Mouse (Mus musculus) MEL (cell line): ENCODE results near the gene Atxn7l1. TPM values are rescaled to one million over a fixed set of nuclear protein-coding genes. Genes with fewer than 3 reads are reported as not detected.

ENCODE experiments used
- DNase-seq: peaks from one replicate; pipeline ENCODE4 v3.0.0; 2011; ENCODE audit warnings: low read depth, low spot score
- H3K27ac ChIP-seq: 2 replicates; pipeline ENCODE4 v1.5.1; 2012; ENCODE audit warnings: low read depth, mild to moderate bottlenecking, control low read depth, low read length, moderate library complexity; ENCODE audit not compliant: control insufficient read depth
- H3K27me3 ChIP-seq, 2 experiments: fragments of 150-350 bp in 1 of 2; sonication (generic) in 1 of 2; 2 replicates each; pipeline ENCODE4 v1.6.1; 2012; ENCODE audit warnings: low read length in 2 of 2, mild to moderate bottlenecking in 2 of 2, improper control_type of control experiment in 1 of 2, moderate library complexity in 1 of 2; ENCODE audit not compliant: insufficient read depth in 2 of 2, control insufficient read depth in 1 of 2
- H3K36me3 ChIP-seq, 2 experiments: 2 replicates each; pipeline ENCODE4 v1.6.1; 2012 to 2014; ENCODE audit warnings: low read length in 2 of 2, improper control_type of control experiment in 1 of 2, inconsistent platforms in 1 of 2, mild to moderate bottlenecking in 1 of 2; ENCODE audit not compliant: insufficient read depth in 2 of 2, control insufficient read depth in 1 of 2
- H3K4me1 ChIP-seq, 2 experiments: fragments of 150-350 bp in 1 of 2; sonication (generic) in 1 of 2; 2 replicates each; pipeline ENCODE4 v1.6.1; 2012; ENCODE audit warnings: low read length in 2 of 2, improper control_type of control experiment in 1 of 2, mild to moderate bottlenecking in 1 of 2; ENCODE audit not compliant: insufficient read depth in 2 of 2, control insufficient read depth in 1 of 2
- H3K4me3 ChIP-seq, 2 experiments: fragments of 150-350 bp in 1 of 2; sonication (generic) in 1 of 2; 2 replicates each; pipeline ENCODE4 v1.5.1; 2012; ENCODE audit warnings: low read depth in 2 of 2, low read length in 2 of 2, mild to moderate bottlenecking in 2 of 2, moderate library complexity in 2 of 2, control low read depth in 1 of 2, improper control_type of control experiment in 1 of 2; ENCODE audit not compliant: control insufficient read depth in 1 of 2, insufficient read depth in 1 of 2
- H3K79me2 ChIP-seq: 2 replicates; pipeline ENCODE4 v1.6.1; 2012; ENCODE audit warnings: mild to moderate bottlenecking, low read length, moderate library complexity; ENCODE audit not compliant: control insufficient read depth, poor library complexity, insufficient read depth
- H3K9ac ChIP-seq: 2 replicates; pipeline ENCODE4 v1.6.1; 2012; ENCODE audit warnings: low read depth, mild to moderate bottlenecking, control low read depth, low read length, moderate library complexity; ENCODE audit not compliant: control insufficient read depth, poor library complexity, severe bottlenecking
- H3K9me3 ChIP-seq: fragments of 150-350 bp; sonication (generic); replicated peaks from 2 replicates; pipeline ENCODE4 v1.6.1; 2012; ENCODE audit warnings: mild to moderate bottlenecking, low read length, improper control_type of control experiment, moderate library complexity; ENCODE audit not compliant: insufficient read depth
- BHLHE40 ChIP-seq: IDR thresholded peaks from 2 replicates; pipeline ENCODE4 v1.6.1; 2012; ENCODE audit warnings: low read depth, mild to moderate bottlenecking, inconsistent platforms, low read length, improper control_type of control experiment, borderline replicate concordance
- CHD1 ChIP-seq: IDR thresholded peaks from 2 replicates; pipeline ENCODE4 v1.6.1; 2012; ENCODE audit warnings: low read depth, mild to moderate bottlenecking, inconsistent platforms, low read length, improper control_type of control experiment
- ELF1 ChIP-seq: IDR thresholded peaks from 2 replicates; pipeline ENCODE4 v1.6.1; 2014; ENCODE audit warnings: low read depth, mild to moderate bottlenecking, inconsistent platforms, low read length, improper control_type of control experiment, moderate library complexity
- ETS1 ChIP-seq: IDR thresholded peaks from 2 replicates; pipeline ENCODE4 v1.6.1; 2012; ENCODE audit warnings: low read depth, mild to moderate bottlenecking, inconsistent platforms, low read length, improper control_type of control experiment, moderate library complexity
- GATA1 ChIP-seq: IDR thresholded peaks from 2 replicates; pipeline ENCODE4 v1.6.1; 2011; ENCODE audit warnings: low read depth, low read length, improper control_type of control experiment
- JUND ChIP-seq: IDR thresholded peaks from 2 replicates; pipeline ENCODE4 v1.6.1; 2011; ENCODE audit warnings: low read depth, mild to moderate bottlenecking, improper control_type of control experiment, low read length
- MAFK ChIP-seq: IDR thresholded peaks from 2 replicates; pipeline ENCODE4 v1.6.1; 2011; ENCODE audit warnings: low read depth, mild to moderate bottlenecking, low read length, improper control_type of control experiment, borderline replicate concordance
- MAX ChIP-seq: IDR thresholded peaks from 2 replicates; pipeline ENCODE4 v1.6.1; 2011; ENCODE audit warnings: low read length, improper control_type of control experiment
- MAZ ChIP-seq: IDR thresholded peaks from 2 replicates; pipeline ENCODE4 v1.6.1; 2012; ENCODE audit warnings: low read depth, mild to moderate bottlenecking, inconsistent platforms, low read length, improper control_type of control experiment
- MEF2A ChIP-seq: IDR thresholded peaks from 2 replicates; pipeline ENCODE4 v1.6.1; 2014; ENCODE audit warnings: low read depth, mild to moderate bottlenecking, inconsistent platforms, low read length, improper control_type of control experiment; ENCODE audit not compliant: poor library complexity, insufficient replicate concordance, severe bottlenecking; ENCODE audit errors: extremely low read depth
- NELFE ChIP-seq: IDR thresholded peaks from 2 replicates; pipeline ENCODE4 v1.6.1; 2011; ENCODE audit warnings: low read depth, low read length, improper control_type of control experiment
- NRF1 ChIP-seq: IDR thresholded peaks from 2 replicates; pipeline ENCODE4 v1.6.1; 2014; ENCODE audit warnings: low read depth, mild to moderate bottlenecking, inconsistent platforms, low read length, improper control_type of control experiment, moderate library complexity; ENCODE audit not compliant: poor library complexity, insufficient read depth, severe bottlenecking
- POLR2AphosphoS2 ChIP-seq: IDR thresholded peaks from 2 replicates; pipeline ENCODE4 v1.6.1; 2011; ENCODE audit warnings: low read length, improper control_type of control experiment
- POLR2AphosphoS5 ChIP-seq: IDR thresholded peaks from 2 replicates; pipeline ENCODE4 v1.6.1; 2012; ENCODE audit warnings: low read depth, borderline replicate concordance, mild to moderate bottlenecking, inconsistent platforms, low read length, moderate library complexity, mixed read lengths
- RAD21 ChIP-seq: IDR thresholded peaks from 2 replicates; pipeline ENCODE4 v1.6.1; 2011; ENCODE audit warnings: mild to moderate bottlenecking, low read depth, low read length, improper control_type of control experiment
- RCOR1 ChIP-seq: IDR thresholded peaks from 2 replicates; pipeline ENCODE4 v1.6.1; 2012; ENCODE audit warnings: low read depth, mild to moderate bottlenecking, inconsistent platforms, low read length, improper control_type of control experiment
- SIN3A ChIP-seq: IDR thresholded peaks from 2 replicates; pipeline ENCODE4 v1.6.1; 2012; ENCODE audit warnings: low read length, improper control_type of control experiment, inconsistent platforms
- TCF12 ChIP-seq: IDR thresholded peaks from 2 replicates; pipeline ENCODE4 v1.6.1; 2014; ENCODE audit warnings: low read depth, mild to moderate bottlenecking, inconsistent platforms, low read length, improper control_type of control experiment, moderate library complexity
- ZKSCAN1 ChIP-seq: IDR thresholded peaks from 2 replicates; pipeline ENCODE4 v1.6.1; 2012; ENCODE audit warnings: low read depth, mild to moderate bottlenecking, inconsistent platforms, low read length, improper control_type of control experiment, moderate library complexity
- ZMIZ1 ChIP-seq: IDR thresholded peaks from 2 replicates; pipeline ENCODE4 v1.6.1; 2012; ENCODE audit warnings: low read depth, mild to moderate bottlenecking, inconsistent platforms, low read length, improper control_type of control experiment, moderate library complexity
- polyA plus RNA-seq, 2 experiments: library from polyadenylated mRNA; stranded (reverse) in 1 of 2; unstranded in 1 of 2; fragments of >175 nt in 1 of 2; fragments of >200 nt in 1 of 2; gene quantifications; 2 replicates each; pipeline versions ENCODE4 v1.2.1 to v1.2.4; 2012; ENCODE audit warnings: low replicate concordance in 2 of 2, low read depth in 1 of 2; ENCODE audit not compliant: insufficient read length in 2 of 2, insufficient read depth in 1 of 2, missing spikeins in 1 of 2
- total RNA-seq: library from RNA; depleted of rRNA; stranded (reverse); fragments of 300-350 nt; gene quantifications from 2 replicates; pipeline ENCODE4 v1.2.3, GENCODE M21; 2012

Gene Atxn7l1
- total and polyA plus RNA-seq, 3 experiments, result 11.6 to 50.3 TPM; not detected in 1

DNA sequence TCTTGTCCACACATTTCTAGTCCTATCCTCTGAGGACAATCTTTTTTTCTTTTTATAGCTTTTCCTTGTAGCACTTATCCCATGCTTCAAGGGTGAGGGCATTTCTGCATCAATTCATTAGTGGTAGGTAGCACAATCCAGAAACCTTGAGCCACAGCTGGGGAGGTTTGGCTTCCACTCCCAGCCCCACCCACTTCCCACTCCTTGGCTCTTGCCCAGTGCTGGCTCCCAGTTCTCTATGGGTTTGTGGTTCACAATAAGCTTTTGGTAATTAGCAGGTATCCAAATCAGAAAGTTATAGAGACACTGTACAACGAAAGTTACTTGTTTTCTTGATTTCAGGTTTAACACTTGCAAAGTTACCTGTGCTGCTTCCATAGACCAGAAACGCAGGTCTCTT lies 38.8 kb downstream of the Atxn7l1 start:
- peaks cover 0 to 24% of the 10 kb centered on the region in 2 experiments; a peak in 2 of 4 replicates for H3K36me3 ChIP-seq
- H3K27ac ChIP-seq, result no peak overlapping the region
- DNase-seq, result no peak
- H3K9me3 ChIP-seq, result no peaks in the 10 kb centered on the region
- H3K79me2 ChIP-seq, result no peaks in the 10 kb centered on the region
- H3K27me3 ChIP-seq, result no peaks in the 10 kb centered on the region
- no peak overlapping the region for H3K9ac ChIP-seq
- TF ChIP-seq MEF2A (no peak), ZMIZ1 (no peak), CHD1 (no peak), TCF12 (no peak), ETS1 (no peak), GATA1 (no peak), MAFK (no peak)
- H3K4me3 ChIP-seq, result no peak overlapping the region
- H3K4me1 ChIP-seq, result peaks cover 13 to 24% of the 10 kb centered on the region in 2 experiments

- TF ChIP-seq ZMIZ1 (no peak), NELFE (no peak), CHD1 (no peak), MAZ (no peak)
- Histone ChIP-seq H3K36me3 (peaks cover 0 to 4% of the 10 kb centered on the region in 2 experiments; a peak in 1 of 4 replicates), H3K9ac (no peak overlapping the region), H3K79me2 (no peaks in the 10 kb centered on the region), H3K4me1 (no peaks in the 10 kb centered on the region; a peak in 1 of 4 replicates), H3K9me3 (no peaks in the 10 kb centered on the region), H3K27ac (no peak overlapping the region), H3K4me3 (no peak overlapping the region), H3K27me3 (no peaks in the 10 kb centered on the region)
- DNase-seq, result no peak
Measured at GRCm38 (mm10) chr12:33190133-33190532, 42.6 kb downstream of the Atxn7l1 start.

GRCm38 (mm10) chr12:33190633-33191032 lies 43.1 kb downstream of the Atxn7l1 start:
- Histone ChIP-seq H3K9me3 (no peaks in the 10 kb centered on the region), H3K4me1 (no peaks in the 10 kb centered on the region; a peak in 1 of 4 replicates), H3K79me2 (no peaks in the 10 kb centered on the region), H3K4me3 (no peak overlapping the region), H3K36me3 (peaks cover 0 to 4% of the 10 kb centered on the region in 2 experiments; a peak in 1 of 4 replicates), H3K9ac (no peak overlapping the region), H3K27ac (no peak overlapping the region), H3K27me3 (no peaks in the 10 kb centered on the region)
- no peak for DNase-seq
- TF ChIP-seq ZKSCAN1, result no peak
- TF ChIP-seq POLR2AphosphoS2, result no peak
- TF ChIP-seq ELF1, result no peak
- TF ChIP-seq BHLHE40, result no peak
- TF ChIP-seq POLR2AphosphoS5, result no peak
- TF ChIP-seq RAD21, result no peak
- no peak for TF ChIP-seq TCF12
- TF ChIP-seq RCOR1, result no peak
- no peak for TF ChIP-seq MAFK
- TF ChIP-seq ZMIZ1, result no peak
- no peak for TF ChIP-seq JUND
- TF ChIP-seq SIN3A, result no peak
- no peak for TF ChIP-seq CHD1
- no peak for TF ChIP-seq GATA1
- no peak for TF ChIP-seq MAX
- TF ChIP-seq NRF1, result no peak
